Mouse (Mus musculus): ENCODE results near the gene Galnt17.

The Galnt17 gene

DNA sequence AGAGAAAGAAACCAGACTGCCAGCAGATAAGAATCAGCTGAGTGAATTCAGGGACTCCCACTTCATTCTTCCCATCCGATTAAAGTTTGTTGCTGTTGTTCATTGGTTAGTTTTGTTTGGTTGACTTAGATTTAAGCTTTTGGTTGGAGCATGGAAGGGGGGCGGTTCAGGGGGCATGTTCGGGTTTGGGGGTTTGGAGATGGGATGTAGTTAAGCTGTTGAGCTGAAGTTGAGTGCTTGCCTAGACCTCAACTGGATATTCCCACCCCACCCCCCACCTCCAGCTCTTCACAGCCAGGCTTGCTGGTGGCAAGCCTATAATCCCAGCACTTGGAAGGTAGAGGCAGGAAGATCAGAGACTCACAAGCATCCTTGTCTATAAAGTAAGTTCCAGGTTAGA is at the start of gene Galnt17:
Gene Galnt17, minus strand, starts transcription at position 101 of the 400 bp plus-strand sequence.
- no peak for DNase-seq (ENCODE audit: low read depth, low spot score)

DNA sequence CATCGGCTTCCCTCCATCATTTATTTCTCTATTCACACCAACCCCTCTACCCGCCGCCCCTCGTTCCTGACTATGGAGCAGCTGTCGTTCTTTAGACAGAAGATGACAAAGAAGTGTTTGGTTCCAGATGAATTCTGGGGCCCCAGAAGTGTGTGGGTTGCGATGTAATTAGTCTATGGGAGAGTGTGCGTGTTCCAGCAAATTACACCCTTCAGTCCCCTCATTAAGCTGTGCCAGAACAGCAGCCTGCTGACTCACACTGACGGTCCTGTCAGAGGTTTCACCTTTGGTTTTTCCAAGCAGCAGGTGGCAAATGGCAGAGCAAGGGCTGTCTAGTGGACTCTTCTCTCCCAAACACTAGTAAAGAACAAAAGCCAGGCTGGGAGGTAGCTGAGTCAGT is 26.2 kb upstream of the Galnt17 start:
- no peak for DNase-seq (ENCODE audit: low read depth, low spot score)

GRCm38 (mm10) chr5:131321286-131321685 is 13.0 kb upstream of the Galnt17 start:
- DNase-seq (ENCODE audit: low read depth, low spot score) = no peak

GRCm38 (mm10) chr5:131319605-131320004 is 11.3 kb upstream of the Galnt17 start:
- DNase-seq (ENCODE audit: low read depth, low spot score) = no peak

DNA sequence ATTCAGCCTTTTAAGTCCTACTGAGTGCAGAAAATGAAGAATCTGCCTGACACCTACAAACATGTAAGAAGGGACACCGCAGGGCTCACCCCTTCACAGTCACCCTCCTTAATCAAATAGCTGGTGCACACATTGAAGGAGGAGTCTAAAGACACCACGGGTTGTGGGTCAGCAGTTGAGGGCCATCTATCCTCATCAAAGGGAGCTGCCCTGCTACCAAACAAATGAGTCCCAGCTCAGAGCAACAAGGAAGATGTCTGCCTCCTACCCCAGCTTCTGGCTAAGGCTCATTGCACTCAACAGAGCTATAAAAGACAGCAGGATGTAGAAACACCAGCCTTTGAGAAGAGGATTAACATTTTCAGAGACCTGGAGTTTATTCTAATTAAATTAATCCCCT is 10.8 kb upstream of the Galnt17 start:
- DNase-seq (ENCODE audit: low read depth, low spot score) = no peak

DNA sequence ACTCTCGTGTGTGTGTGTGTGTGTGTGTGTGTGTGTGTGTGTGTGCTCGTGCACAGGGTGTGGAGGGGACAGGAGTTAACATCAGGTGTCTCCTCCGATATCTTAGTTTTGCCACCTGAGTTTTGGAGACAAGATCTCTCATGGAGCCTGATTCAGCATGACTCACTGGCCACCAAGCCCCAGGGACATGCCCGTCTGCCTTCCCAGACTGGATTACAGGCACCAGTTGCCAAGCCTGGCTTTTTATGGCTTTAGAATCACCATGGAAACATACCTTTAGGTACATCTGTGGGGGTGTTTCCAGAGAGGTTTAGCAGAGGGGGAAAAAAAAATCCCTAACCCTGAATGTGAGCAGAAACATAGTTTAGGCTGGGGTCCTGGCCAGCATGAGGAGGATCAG is 6.7 kb upstream of the Galnt17 start:
- no peak for DNase-seq (ENCODE audit: low read depth, low spot score)

DNA sequence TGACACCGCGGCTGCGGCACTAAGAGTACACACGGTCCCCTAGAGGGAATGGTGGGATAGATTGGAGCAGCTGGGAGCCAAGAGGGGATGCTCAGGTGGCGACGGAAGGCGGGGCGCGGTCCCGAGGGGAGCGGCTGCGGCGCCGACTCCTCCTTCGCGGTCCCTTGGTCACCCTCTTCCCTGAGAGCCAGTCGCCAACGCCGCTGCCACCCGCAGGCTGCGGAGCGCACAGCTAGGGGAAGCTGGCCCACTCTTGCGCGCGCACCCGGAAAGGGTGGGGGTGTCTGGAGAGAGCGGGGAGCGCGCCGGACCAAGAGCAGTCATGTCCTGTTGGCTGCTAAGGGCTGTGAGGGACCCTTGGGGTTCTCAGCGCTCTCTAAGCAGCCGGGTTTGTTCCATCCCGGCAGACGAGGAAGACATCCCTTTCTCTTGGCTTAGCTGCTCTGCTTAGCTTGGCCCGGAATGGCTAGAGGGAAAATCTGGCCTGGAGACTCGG is 593 bp downstream of the Galnt17 start:
- peak; percentile 75 for DNase-seq (ENCODE audit: low read depth, low spot score)

DNA sequence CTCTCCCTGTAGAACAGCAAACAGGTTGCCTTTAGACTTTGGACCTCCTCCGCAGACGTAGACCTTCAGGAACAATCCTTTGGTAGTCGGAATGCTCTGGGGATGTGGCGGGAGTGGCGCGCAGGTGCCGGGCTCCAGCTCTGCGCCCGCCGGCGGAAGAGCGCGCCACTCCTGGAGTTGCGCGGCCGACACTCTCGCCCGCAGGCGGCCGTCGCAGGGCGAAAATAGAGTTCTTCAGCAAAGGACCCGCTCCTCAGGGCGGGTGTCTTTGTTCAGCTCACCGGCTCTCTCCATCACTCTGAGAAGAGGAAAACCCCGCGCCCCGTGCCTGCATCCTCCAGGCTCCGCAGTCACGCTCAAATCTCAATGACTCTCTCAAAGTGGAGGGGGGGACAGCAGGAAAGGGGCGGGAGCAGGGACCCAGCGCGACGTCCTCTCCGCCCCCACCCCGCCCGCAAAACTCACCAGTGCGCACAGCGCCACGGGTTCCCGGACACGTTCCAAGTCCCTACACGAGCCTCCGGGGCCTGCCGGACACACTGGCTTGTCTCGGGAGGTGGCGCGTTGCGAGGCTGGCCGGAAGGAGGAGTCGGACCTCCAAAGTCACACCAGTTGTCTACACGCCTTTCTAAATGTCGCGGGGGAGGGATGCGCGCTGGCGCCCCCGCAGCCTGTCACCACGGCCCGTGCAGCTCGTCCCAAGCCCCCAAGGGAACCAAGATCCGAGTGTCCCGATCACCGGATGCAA is 1.2 kb downstream of the Galnt17 start:
- no peak for DNase-seq (ENCODE audit: low read depth, low spot score)

DNA sequence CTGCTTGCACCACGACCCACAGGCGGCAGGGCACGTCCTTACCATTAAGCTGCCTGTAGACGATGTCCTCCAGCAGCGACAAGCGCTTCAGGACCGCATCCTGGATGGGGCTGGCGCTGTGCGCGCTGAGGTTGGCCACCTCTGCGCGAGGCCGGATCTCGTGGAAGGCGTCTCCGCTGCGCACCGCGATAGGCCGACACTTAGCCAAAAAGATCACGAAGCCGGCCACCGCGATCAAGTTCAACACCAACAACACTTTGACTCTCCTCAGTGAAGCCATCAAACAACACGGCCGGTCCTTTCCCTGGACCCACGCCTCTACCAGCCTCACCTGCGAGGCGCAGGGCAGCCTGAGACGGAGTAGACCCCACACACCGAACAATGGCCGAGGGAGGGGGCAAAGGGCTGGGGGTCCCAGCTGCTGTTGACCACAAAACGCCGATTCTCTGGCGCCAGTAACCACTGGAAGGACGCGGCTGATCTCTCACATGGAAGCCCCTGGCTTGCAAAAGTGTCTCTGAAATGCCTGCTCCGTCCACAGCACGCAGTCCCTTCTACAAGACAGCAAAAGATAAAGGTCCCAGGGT is 1.9 kb downstream of the Galnt17 start:
- DNase-seq (ENCODE audit: low read depth, low spot score) = no peak

DNA sequence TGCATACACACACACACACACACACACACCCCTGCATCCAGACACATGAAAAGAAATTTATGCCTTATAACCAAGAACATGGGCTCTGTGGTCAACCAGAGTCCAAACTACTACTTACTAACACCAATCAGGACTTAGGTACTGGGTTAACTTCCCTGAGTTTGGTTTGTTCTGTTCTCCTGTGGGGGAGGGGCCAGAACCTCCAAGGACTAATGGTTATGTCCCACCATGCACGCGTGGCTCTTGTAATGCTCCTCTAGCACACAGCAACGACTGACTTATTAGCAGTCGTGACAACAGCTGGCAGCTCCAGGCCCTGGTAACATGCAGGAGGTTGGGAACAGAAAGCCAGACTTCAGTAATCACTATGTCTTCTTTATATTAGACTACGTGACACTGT is 3.1 kb downstream of the Galnt17 start:
- DNase-seq (ENCODE audit: low read depth, low spot score) = no peak

GRCm38 (mm10) chr5:131301526-131301925 is 6.8 kb downstream of the Galnt17 start:
- no peak for DNase-seq (ENCODE audit: low read depth, low spot score)

- DNase-seq (ENCODE audit: low read depth, low spot score) = no peak
Observed at GRCm38 (mm10) chr5:131293726-131294449, 14.4 kb downstream of the Galnt17 start.

DNA sequence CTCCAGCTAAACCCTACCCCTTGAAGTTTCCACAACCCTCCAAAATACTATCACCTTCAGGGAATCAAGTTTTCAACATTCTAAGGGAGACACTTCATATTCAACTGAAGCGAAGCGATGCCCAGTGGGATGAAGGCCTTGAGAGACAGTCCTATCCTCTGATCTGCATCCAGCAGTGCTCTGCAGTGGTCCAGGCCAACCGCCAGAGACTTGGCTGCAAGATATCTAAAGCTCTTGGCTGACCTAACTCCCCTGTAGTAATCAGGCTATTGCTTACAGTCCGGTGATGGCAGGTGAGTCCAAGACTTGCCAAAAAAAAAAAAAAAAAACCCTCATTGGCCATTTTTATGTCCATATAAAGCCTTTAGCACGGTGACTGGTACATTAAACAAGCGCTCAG is 21.2 kb downstream of the Galnt17 start:
- no peak for DNase-seq (ENCODE audit: low read depth, low spot score)

DNA sequence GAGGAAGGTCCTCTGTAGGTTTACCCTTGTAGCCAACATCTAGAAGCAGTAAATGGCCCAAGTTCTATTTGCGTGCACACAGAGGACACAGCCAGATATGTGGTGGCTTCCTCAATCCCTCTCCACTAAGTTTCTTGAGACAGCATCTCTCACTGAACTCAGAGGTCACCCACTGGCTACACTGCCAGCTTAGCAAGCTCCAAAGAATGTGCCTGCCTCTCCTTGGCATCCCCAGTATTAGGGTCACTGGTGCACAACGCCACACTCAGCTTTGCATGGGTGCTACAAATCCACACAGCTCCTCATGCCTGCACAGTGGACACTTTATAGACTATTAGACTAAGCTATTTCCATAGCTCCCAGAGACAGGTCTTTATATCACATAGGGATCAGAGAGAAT is 21.6 kb downstream of the Galnt17 start:
- DNase-seq (ENCODE audit: low read depth, low spot score) = no peak

DNA sequence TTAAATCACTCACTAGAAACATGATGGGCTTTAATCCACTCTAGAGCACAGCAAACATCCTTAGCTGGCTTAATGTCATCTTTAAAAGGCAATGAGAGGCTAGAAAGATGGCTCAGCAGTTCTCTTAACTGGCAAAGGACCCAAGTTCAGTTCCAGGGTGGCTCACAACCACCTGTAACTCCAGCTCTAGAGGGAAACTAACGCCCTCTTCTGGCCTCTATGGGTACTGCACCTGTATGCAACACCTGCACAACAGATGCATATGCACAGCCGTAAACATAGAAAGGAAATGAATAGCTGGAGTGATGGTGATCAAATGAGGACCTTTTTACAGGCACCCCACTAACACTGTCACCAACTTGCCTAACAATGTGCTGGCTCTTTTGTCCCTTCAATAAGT is 27.9 kb downstream of the Galnt17 start:
- no peak for DNase-seq (ENCODE audit: low read depth, low spot score)

DNA sequence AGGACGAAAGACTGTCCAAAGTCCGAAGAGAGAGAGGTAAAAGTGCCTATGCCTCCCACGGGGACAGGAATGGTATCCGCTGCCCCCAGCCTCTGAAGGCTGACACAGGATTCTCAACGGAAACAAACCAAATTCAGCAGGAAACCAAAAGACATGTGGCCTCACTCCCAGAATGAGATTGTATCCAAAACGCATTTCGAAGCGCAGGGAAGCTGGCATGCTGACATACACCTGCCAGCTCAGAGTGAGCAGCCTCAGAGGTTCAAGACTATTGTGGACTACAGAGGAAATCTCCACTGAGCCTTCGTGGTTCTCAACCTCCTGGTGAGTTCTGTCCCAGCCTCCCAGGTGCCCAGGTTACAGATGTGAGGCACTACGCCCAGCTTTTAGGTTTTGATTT is 29.0 kb downstream of the Galnt17 start:
- no peak for DNase-seq (ENCODE audit: low read depth, low spot score)

GRCm38 (mm10) chr5:131277227-131277626 is 31.1 kb downstream of the Galnt17 start:
- no peak for DNase-seq (ENCODE audit: low read depth, low spot score)

DNA sequence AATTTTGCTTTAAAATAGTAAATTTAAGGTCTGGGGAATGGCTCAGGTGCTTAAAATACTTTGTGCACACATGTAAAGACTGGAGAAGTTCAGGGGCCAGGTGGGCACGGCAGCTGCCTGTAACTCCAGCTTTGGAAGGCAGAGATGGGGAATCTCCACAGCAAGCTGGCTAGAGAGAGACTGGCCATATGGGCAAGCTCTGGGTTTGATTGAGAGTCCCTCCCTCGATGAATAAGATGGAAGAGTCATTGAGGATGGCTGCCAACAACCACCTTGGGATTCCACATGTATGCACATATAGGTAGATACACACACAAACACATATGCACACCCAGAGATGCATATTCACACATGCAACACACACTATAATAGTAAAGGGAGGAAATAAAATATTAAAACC is 42.0 kb downstream of the Galnt17 start:
- no peak for DNase-seq (ENCODE audit: low read depth, low spot score)

- DNase-seq (ENCODE audit: low read depth, low spot score) = no peak
Observed at GRCm38 (mm10) chr5:131264145-131264544, 44.2 kb downstream of the Galnt17 start.

DNA sequence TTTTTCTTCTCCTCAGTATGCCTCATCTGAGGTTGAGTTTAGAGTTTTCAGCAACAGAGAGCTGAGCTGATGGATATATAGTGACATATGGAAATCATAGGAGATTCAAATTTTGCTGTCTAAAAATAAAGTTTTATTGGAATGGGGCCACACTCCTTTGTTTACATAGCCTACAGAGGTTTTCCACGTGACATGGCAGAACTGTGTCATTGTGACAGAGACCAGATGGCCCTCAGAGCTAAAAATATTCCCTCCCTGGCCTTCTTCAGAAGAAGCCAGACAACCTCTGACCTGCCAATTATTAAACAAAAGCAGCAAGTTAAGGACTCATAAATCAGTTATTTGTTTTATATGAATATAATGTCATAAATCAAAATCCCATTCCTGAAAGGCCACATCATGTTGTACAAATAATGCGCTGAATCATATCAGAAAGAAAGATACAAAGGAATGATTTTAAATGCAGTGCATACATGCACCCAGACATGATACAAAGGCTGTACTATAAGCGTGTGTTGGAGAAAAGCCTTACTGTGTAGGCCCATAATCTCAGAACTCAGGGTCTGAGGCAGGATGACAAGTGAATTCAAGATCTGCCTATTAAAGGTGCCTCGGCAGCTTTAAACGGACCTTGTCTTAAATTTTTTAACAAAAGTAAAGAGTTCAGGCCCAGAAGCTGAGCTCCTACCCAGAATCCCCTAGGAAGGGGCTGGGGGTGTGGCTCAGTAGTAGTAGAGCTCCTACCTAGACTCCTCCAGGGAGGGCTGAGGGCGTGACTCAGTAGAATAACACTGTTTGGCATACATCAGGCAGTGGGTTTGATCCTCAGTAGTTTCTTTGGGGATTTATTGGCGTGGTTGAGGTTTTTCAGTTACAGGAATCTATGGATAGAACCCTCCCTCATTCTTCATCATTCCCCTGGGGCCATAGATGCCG is 57.3 kb downstream of the Galnt17 start:
- DNase-seq (ENCODE audit: low read depth, low spot score) = no peak

- no peak for DNase-seq (ENCODE audit: low read depth, low spot score)
Observed at GRCm38 (mm10) chr5:131248416-131248815, 59.9 kb downstream of the Galnt17 start.

- DNase-seq (ENCODE audit: low read depth, low spot score) = no peak
Observed at GRCm38 (mm10) chr5:131246591-131246990, 61.7 kb downstream of the Galnt17 start.
